Mouse (Mus musculus) kidney, adult 2 months (tissue): Measurements from ENCODE around the gene Tas2r129. TPM values are rescaled to one million over a fixed set of nuclear protein-coding genes. Genes with fewer than 3 reads are reported as not detected.
"Not testable (repeated sequence)": the region's sequence is repeated elsewhere in the genome, so short reads cannot be mapped to it uniquely, and the experiment has no call there.

Source experiments
- DNase-seq: peaks from one replicate; pipeline ENCODE4 v3.0.0; 2021
- H3K27ac ChIP-seq: fragments of 200-500 bp; 2 replicates; pipeline ENCODE4 v1.5.1; 2012; ENCODE audit warnings: low read depth, low read length, control low read depth, inconsistent platforms; ENCODE audit not compliant: insufficient read depth
- H3K27me3 ChIP-seq: fragments of 200-500 bp; replicated peaks from 2 replicates; pipeline ENCODE4 v1.6.1; 2012; ENCODE audit warnings: mild to moderate bottlenecking, moderate library complexity, low read length, inconsistent platforms; ENCODE audit not compliant: control insufficient read depth, insufficient read depth
- H3K36me3 ChIP-seq: fragments of 200-500 bp; 2 replicates; pipeline ENCODE4 v1.6.1; 2012; ENCODE audit warnings: mild to moderate bottlenecking, moderate library complexity, low read length, inconsistent platforms; ENCODE audit not compliant: control insufficient read depth, insufficient read depth
- H3K4me1 ChIP-seq: fragments of 200-500 bp; 2 replicates; pipeline ENCODE4 v1.6.1; 2011; ENCODE audit warnings: low read length; ENCODE audit not compliant: control insufficient read depth, insufficient read depth
- H3K4me3 ChIP-seq: fragments of 200-500 bp; 2 replicates; pipeline ENCODE4 v1.5.1; 2011; ENCODE audit warnings: mild to moderate bottlenecking, low read depth, low read length, control low read depth; ENCODE audit not compliant: insufficient read depth
- CTCF ChIP-seq: fragments of 200-500 bp; conservative IDR thresholded peaks from 2 replicates; pipeline ENCODE4 v1.5.1; 2011; ENCODE audit warnings: low read depth, mild to moderate bottlenecking, control low read depth, low read length, moderate library complexity, mixed read lengths; ENCODE audit not compliant: insufficient read depth, insufficient read length
- POLR2A ChIP-seq: fragments of 200-500 bp; IDR thresholded peaks from one replicate; pipeline ENCODE4 v1.6.1; 2011; ENCODE audit warnings: low read depth, low read length, control low read depth
- WGBS: fragments of 180-500 bp; shearing (Covaris S2); methylation state at CpG from one replicate; pipeline ENCODE4 v1.1.7; 2018; 5-methylcytosine and 5-hydroxymethylcytosine counted together
- polyA plus RNA-seq: library from polyadenylated mRNA; depleted of rRNA; stranded (reverse); fragments of >200 nt; gene quantifications from 2 replicates; pipeline ENCODE4 v1.2.3, GENCODE M21; 2012; rRNA removed

Gene Tas2r129
- not detected in 2 replicates for polyA plus RNA-seq

DNA sequence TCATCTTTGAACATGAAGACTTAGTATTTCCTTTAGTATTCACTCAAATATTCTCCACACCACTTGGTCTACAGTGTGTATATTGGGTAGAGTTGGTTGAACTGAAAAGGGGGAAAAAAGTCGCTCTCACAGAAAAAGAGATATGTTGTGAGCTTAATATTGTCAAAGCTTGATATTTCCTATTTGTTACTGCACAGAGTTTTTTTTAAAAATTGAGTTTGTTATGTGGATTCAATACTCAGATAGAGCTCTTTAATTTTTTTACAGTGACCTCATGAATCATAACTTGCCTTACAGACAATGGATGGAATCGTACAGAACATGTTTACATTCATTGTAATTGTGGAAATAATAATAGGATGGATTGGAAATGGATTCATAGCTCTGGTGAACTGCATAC, at the start of gene Tas2r129:
TSS of gene Tas2r129 (plus strand) at position 301 of the 400 bp plus-strand sequence.
- no peak within 1 kb of the TSS for H3K27ac ChIP-seq
- no peaks in the 10 kb centered on the region for H3K27me3 ChIP-seq
- H3K4me3 ChIP-seq: no peak within 1 kb of the TSS
- no peaks in the 10 kb centered on the region for H3K4me1 ChIP-seq
- no peak for DNase-seq
- TF ChIP-seq CTCF (no peak), POLR2A (no peak)
- H3K36me3 ChIP-seq: no peaks in the 10 kb centered on the region
- 74% methylated on average over 2 of the region's 2 CpGs for WGBS

GRCm38 (mm10) chr6:132909351-132909750, 41.6 kb upstream of the Tas2r129 start, which contains the start of gene Tas2r125:
TSS of gene Tas2r125 (plus strand) at chr6:132909651.
- no peaks in the 10 kb centered on the region for H3K4me1 ChIP-seq
- no peak for TF ChIP-seq CTCF
- TF ChIP-seq POLR2A: no peak
- DNase-seq: no peak
- WGBS: 80% methylated on average over 3 of the region's 3 CpGs
- no peak within 1 kb of the TSS for H3K4me3 ChIP-seq
- H3K36me3 ChIP-seq: no peaks in the 10 kb centered on the region
- H3K27me3 ChIP-seq: no peaks in the 10 kb centered on the region
- H3K27ac ChIP-seq: no peak within 1 kb of the TSS

- not testable (repeated sequence) for H3K27ac ChIP-seq, H3K36me3 ChIP-seq, H3K27me3 ChIP-seq, H3K4me1 ChIP-seq, DNase-seq, H3K4me3 ChIP-seq
Measured at GRCm38 (mm10) chr6:132941376-132941775, 9.5 kb upstream of the Tas2r129 start.

DNA sequence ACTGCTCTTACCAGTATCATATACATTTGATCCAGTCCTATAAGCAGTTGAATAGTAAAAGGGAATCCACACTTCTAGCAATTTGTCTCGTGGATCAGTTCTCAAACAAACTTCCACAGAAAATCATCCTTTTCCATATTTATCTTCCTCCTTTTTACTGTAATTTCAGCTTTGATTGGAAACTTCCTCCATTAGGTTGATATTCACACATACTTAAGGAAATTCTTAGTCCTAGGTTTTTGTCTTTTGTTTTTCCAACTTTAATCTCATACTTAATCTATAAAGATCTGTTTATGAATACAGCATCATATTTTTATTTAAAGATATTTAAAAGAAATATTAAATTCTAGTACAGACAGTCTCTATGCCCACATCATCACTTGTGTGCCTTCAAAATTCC, 6.9 kb downstream of the Tas2r129 start, which contains the start of gene Tas2r131:
TSS of gene Tas2r131 (minus strand) at position 101 of the 400 bp plus-strand sequence.
- no peak for DNase-seq
- TF ChIP-seq CTCF (no peak), POLR2A (no peak)
- no peak within 1 kb of the TSS for H3K27ac ChIP-seq
- H3K4me1 ChIP-seq: no peaks in the 10 kb centered on the region
- H3K36me3 ChIP-seq: no peaks in the 10 kb centered on the region
- WGBS: 52% methylated on average over 1 of the region's 1 CpGs
- H3K4me3 ChIP-seq: no peak within 1 kb of the TSS
- H3K27me3 ChIP-seq: no peaks in the 10 kb centered on the region

- Histone ChIP-seq H3K27ac (no peak within 1 kb of the TSS), H3K4me1 (no peaks in the 10 kb centered on the region), H3K4me3 (no peak within 1 kb of the TSS), H3K36me3 (no peaks in the 10 kb centered on the region), H3K27me3 (no peaks in the 10 kb centered on the region)
- DNase-seq: no peak
- no peak for TF ChIP-seq CTCF
- no peak for TF ChIP-seq POLR2A
- WGBS: 75% methylated on average over 2 of the region's 2 CpGs
Measured at GRCm38 (mm10) chr6:132980865-132981264, 30.0 kb downstream of the Tas2r129 start, which contains the start of gene Tas2r109. TSS of gene Tas2r109 (minus strand) at chr6:132980965.

Other genes with a start within 250 kb of the Tas2r129 start
- gene Tas2r122, start 239.2 kb upstream of the Tas2r129 start, polyA plus RNA-seq: not detected in 2 replicates
- gene Tas2r115, start 213.1 kb upstream of the Tas2r129 start, polyA plus RNA-seq: not detected in 2 replicates
- gene Tas2r124, start 196.4 kb upstream of the Tas2r129 start, polyA plus RNA-seq: not detected in 2 replicates
- gene Tas2r102, start 189.0 kb upstream of the Tas2r129 start, polyA plus RNA-seq: not detected in 2 replicates
- gene Tas2r136, start 172.9 kb upstream of the Tas2r129 start, polyA plus RNA-seq: not detected in 2 replicates
- gene Tas2r117, start 148.3 kb upstream of the Tas2r129 start, polyA plus RNA-seq: not detected in 2 replicates
- gene Tas2r123, start 104.0 kb upstream of the Tas2r129 start, polyA plus RNA-seq: not detected in 2 replicates
- gene Tas2r116, start 95.7 kb upstream of the Tas2r129 start, polyA plus RNA-seq: not detected in 2 replicates
- gene Tas2r110, start 83.1 kb upstream of the Tas2r129 start, polyA plus RNA-seq: not detected in 2 replicates
- gene Tas2r113, start 58.1 kb upstream of the Tas2r129 start, polyA plus RNA-seq: not detected in 2 replicates
- gene Tas2r125, start 41.5 kb upstream of the Tas2r129 start, polyA plus RNA-seq: not detected in 2 replicates
- gene Tas2r131, start 6.8 kb downstream of the Tas2r129 start, polyA plus RNA-seq: not detected in 2 replicates
- not detected in 2 replicates for gene Tas2r109, start 29.9 kb downstream of the Tas2r129 start, polyA plus RNA-seq
- gene Tas2r103, start 86.0 kb downstream of the Tas2r129 start, polyA plus RNA-seq: not detected in 2 replicates
- gene Tas2r140, start 104.7 kb downstream of the Tas2r129 start, polyA plus RNA-seq: not detected in 2 replicates
- gene Smim10l1, start 153.8 kb downstream of the Tas2r129 start, polyA plus RNA-seq: 60.8 and 115 TPM in 2 replicates